Mouse (Mus musculus) olfactory bulb, adult 2 months (tissue): ENCODE measurements at regions not wholly inside any gene's neighbourhood (a gene's known extent, or its start where the extent isn't known, plus 50 kb on each side); places are given as distances from the start of the nearest gene placed in this dataset.

Experiments
- CTCF ChIP-seq: fragments of 200-500 bp; IDR thresholded peaks from 2 replicates; pipeline ENCODE4 v1.5.1; 2012; ENCODE audit warnings: low read depth, mild to moderate bottlenecking, low read length, moderate library complexity; ENCODE audit not compliant: insufficient read depth
- POLR2A ChIP-seq: fragments of 200-500 bp; IDR thresholded peaks from 2 replicates; pipeline ENCODE4 v1.6.1; 2012; ENCODE audit warnings: mild to moderate bottlenecking, low read depth, low read length, moderate library complexity; ENCODE audit not compliant: insufficient read depth

GRCm38 (mm10) chr11:19611217-19611616 lies 313.0 kb upstream of the Spred2 start:
- TF ChIP-seq CTCF (no peak), POLR2A (no peak)
